Comparison of ENCODE assay signal across 8 mouse cellular contexts in the genomic region with DNA sequence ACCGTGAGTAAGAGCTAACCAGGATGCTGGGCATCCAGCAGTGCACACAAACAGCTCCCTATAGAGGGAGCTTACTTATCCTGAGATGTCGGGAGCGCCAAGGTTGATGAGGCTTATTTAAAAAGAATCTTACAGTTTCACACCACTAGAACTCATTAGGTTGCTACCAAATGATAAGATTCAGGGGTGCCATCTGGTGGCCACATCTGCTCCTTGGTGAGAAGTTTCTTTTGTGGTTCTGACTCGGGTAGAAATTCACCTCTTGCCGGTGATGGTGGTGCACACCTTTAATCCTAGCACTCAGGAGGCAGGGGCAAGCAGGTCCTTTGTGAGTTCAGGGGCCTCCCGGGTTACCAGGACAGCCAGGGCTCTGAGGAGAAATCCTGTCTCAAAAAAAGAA. TPM values are rescaled to one million over a fixed set of nuclear protein-coding genes. Genes with fewer than 3 reads are reported as not detected.
DNase-seq lines count a peak whose midpoint lies in the region; ATAC-seq lines count a peak whose summit lies in the region.

No protein-coding gene starts in this region.

- peaks cover 42% of the 10 kb centered on the region for H3K36me3 ChIP-seq in forebrain, embryonic 12.5 days (replicated peaks)
- 0 out of 2 replicates have a peak, but pooled peaks cover 9% of the 10 kb centered on the region for H3K36me3 ChIP-seq in intestine, embryonic 15.5 days
- H3K36me3 ChIP-seq in limb, embryonic 10.5 days, result peaks cover 67% of the 10 kb centered on the region
- no peaks in the 10 kb centered on the region; the same call in 1 of the 2 replicates for H3K36me3 ChIP-seq in midbrain, embryonic 14.5 days (ENCODE audit: control insufficient read depth, insufficient read depth, low read length)
- H3K36me3 ChIP-seq in stomach, embryonic 15.5 days, result peaks cover 18% of the 10 kb centered on the region; the same call in 1 of the 2 replicates

- H3K4me2 ChIP-seq in forebrain, embryonic 12.5 days, result peak overlapping the region; percentile 97
- peak overlapping the region; percentile 97 for H3K4me2 ChIP-seq in intestine, embryonic 15.5 days (replicated peaks)
- H3K4me2 ChIP-seq in midbrain, embryonic 14.5 days (ENCODE audit: low read length), result no peak overlapping the region
- H3K4me2 ChIP-seq in stomach, embryonic 15.5 days, result peak overlapping the region; percentile 82

- peak; percentile 71 for DNase-seq in gastrocnemius, adult 18-20 months (ENCODE audit: low spot score)
- no peak for DNase-seq in gastrocnemius, postnatal 25 days
- peak; percentile 61 to 70 for DNase-seq in adrenal gland, postnatal 36 days
- DNase-seq in limb, embryonic 10.5 days (ENCODE audit: low spot score), result peak; percentile 55
- DNase-seq in midbrain, embryonic 14.5 days, result peak; percentile 86

- no peak overlapping the region for H3K27ac ChIP-seq in forebrain, embryonic 12.5 days
- no peak overlapping the region for H3K27ac ChIP-seq in intestine, embryonic 15.5 days
- peak overlapping the region; percentile 30; the same call in 1 of the 2 replicates for H3K27ac ChIP-seq in limb, embryonic 10.5 days
- H3K27ac ChIP-seq in midbrain, embryonic 14.5 days (replicated peaks; ENCODE audit: low read depth, low read length), result no peak overlapping the region
- H3K27ac ChIP-seq in stomach, embryonic 15.5 days, result no peak overlapping the region

- H3K4me3 ChIP-seq in forebrain, embryonic 12.5 days (replicated peaks), result peak overlapping the region; percentile 65; the same call in 1 of the 2 replicates
- H3K4me3 ChIP-seq in intestine, embryonic 15.5 days (replicated peaks), result no peak overlapping the region
- H3K4me3 ChIP-seq in limb, embryonic 10.5 days, result peak overlapping the region; percentile 77
- H3K4me3 ChIP-seq in midbrain, embryonic 14.5 days (replicated peaks; ENCODE audit: low read depth, low read length), result no peak overlapping the region
- peak overlapping the region; percentile 63 for H3K4me3 ChIP-seq in stomach, embryonic 15.5 days (replicated peaks)

- ATAC-seq in forebrain, embryonic 12.5 days (ENCODE audit: low FRiP score), result no peak
- ATAC-seq in intestine, embryonic 15.5 days, result no peak
- ATAC-seq in midbrain, embryonic 14.5 days (ENCODE audit: low FRiP score, low TSS enrichment), result no peak
- no peak for ATAC-seq in stomach, embryonic 15.5 days (ENCODE audit: insufficient read depth, low FRiP score, low read depth)

- peaks cover 21% of the 10 kb centered on the region for H3K4me1 ChIP-seq in forebrain, embryonic 12.5 days
- H3K4me1 ChIP-seq in intestine, embryonic 15.5 days (replicated peaks), result peaks cover 11% of the 10 kb centered on the region
- H3K4me1 ChIP-seq in limb, embryonic 10.5 days, result peaks cover 34% of the 10 kb centered on the region
- H3K4me1 ChIP-seq in midbrain, embryonic 14.5 days (ENCODE audit: control insufficient read depth, insufficient read depth, low read length), result peaks cover 4% of the 10 kb centered on the region; the same call in 1 of the 2 replicates
- H3K4me1 ChIP-seq in stomach, embryonic 15.5 days, result peaks cover 30% of the 10 kb centered on the region

- 0 out of 2 replicates have a peak overlapping the region, but pooled peaks have one; percentile 26 for H3K9ac ChIP-seq in forebrain, embryonic 12.5 days
- H3K9ac ChIP-seq in intestine, embryonic 15.5 days, result no peak overlapping the region
- no peak overlapping the region for H3K9ac ChIP-seq in midbrain, embryonic 14.5 days (replicated peaks; ENCODE audit: low read length)
- H3K9ac ChIP-seq in stomach, embryonic 15.5 days, result no peak overlapping the region

- no peaks in the 10 kb centered on the region for H3K9me3 ChIP-seq in forebrain, embryonic 12.5 days
- H3K9me3 ChIP-seq in intestine, embryonic 15.5 days, result no peaks in the 10 kb centered on the region
- no peaks in the 10 kb centered on the region for H3K9me3 ChIP-seq in limb, embryonic 10.5 days (replicated peaks)
- no peaks in the 10 kb centered on the region for H3K9me3 ChIP-seq in midbrain, embryonic 14.5 days (ENCODE audit: control insufficient read depth, low read length)
- H3K9me3 ChIP-seq in stomach, embryonic 15.5 days, result no peaks in the 10 kb centered on the region

- no peaks in the 10 kb centered on the region for H3K27me3 ChIP-seq in forebrain, embryonic 12.5 days
- no peaks in the 10 kb centered on the region for H3K27me3 ChIP-seq in intestine, embryonic 15.5 days (replicated peaks)
- H3K27me3 ChIP-seq in limb, embryonic 10.5 days (ENCODE audit: low read depth, poor library complexity, severe bottlenecking), result no peaks in the 10 kb centered on the region
- no peaks in the 10 kb centered on the region for H3K27me3 ChIP-seq in midbrain, embryonic 14.5 days (ENCODE audit: control insufficient read depth, insufficient read depth, low read length)
- H3K27me3 ChIP-seq in stomach, embryonic 15.5 days (replicated peaks), result no peaks in the 10 kb centered on the region

- 47% methylated on average over 6 of the region's 6 CpGs for WGBS in forebrain, embryonic 12.5 days
- WGBS in intestine, embryonic 15.5 days, result 40% methylated on average over 6 of the region's 6 CpGs
- 68% methylated on average over 6 of the region's 6 CpGs for WGBS in limb, embryonic 10.5 days
- 44% methylated on average over 6 of the region's 6 CpGs for WGBS in midbrain, embryonic 14.5 days
- WGBS in stomach, embryonic 15.5 days, result 36% methylated on average over 6 of the region's 6 CpGs

RNA-seq across cellular contexts. Expression of a gene that starts 2.1 kb away (rescaled TPM):
- total RNA-seq in gastrocnemius, adult 18-20 months (2021), result under 1 TPM; 0.09 to 0.26 TPM
- total RNA-seq in gastrocnemius, postnatal 25 days (2021), result under 1 TPM; 0.13 to 0.56 TPM
- total RNA-seq in adrenal gland, postnatal 36 days (2021), result 1 to 10 TPM in 1 of 2 experiments, under 1 TPM in 1; 0.89 to 1.5 TPM
- polyA plus RNA-seq in forebrain, embryonic 12.5 days (2016; fragmentation: Nextera tagmentation; extraction: Ambion mirVana), result 38.0 and 43.1 TPM in 2 replicates
- 24.0 and 26.7 TPM in 2 replicates for polyA plus RNA-seq in intestine, embryonic 15.5 days (2015; fragmentation: Nextera tagmentation; extraction: Ambion mirVana)
- 69.9 and 79.5 TPM in 2 replicates for polyA plus RNA-seq in limb, embryonic 10.5 days (2016; fragmentation: Nextera tagmentation; extraction: Ambion mirVana)
- polyA plus RNA-seq in midbrain, embryonic 14.5 days (2014; fragmentation: Nextera tagmentation; extraction: Ambion mirVana), result 2.5 and 5.6 TPM in 2 replicates
- 28.8 and 30.3 TPM in 2 replicates for polyA plus RNA-seq in stomach, embryonic 15.5 days (2015; fragmentation: Nextera tagmentation; extraction: Ambion mirVana)

RNA-seq across cellular contexts. Expression of a gene that starts 18.0 kb away (rescaled TPM):
- 10 to 100 TPM; 12.9 to 13.2 TPM for total RNA-seq in gastrocnemius, adult 18-20 months (2021)
- total RNA-seq in gastrocnemius, postnatal 25 days (2021), result 10 to 100 TPM in 1 of 2 experiments, 1 to 10 TPM in 1; 9.4 to 12.8 TPM
- total RNA-seq in adrenal gland, postnatal 36 days (2021), result 10 to 100 TPM; 20.0 to 24.5 TPM
- 14.0 and 16.4 TPM in 2 replicates for polyA plus RNA-seq in forebrain, embryonic 12.5 days (2016; fragmentation: Nextera tagmentation; extraction: Ambion mirVana)
- 30.7 and 31.5 TPM in 2 replicates for polyA plus RNA-seq in intestine, embryonic 15.5 days (2015; fragmentation: Nextera tagmentation; extraction: Ambion mirVana)
- 38.4 and 43.7 TPM in 2 replicates for polyA plus RNA-seq in limb, embryonic 10.5 days (2016; fragmentation: Nextera tagmentation; extraction: Ambion mirVana)
- polyA plus RNA-seq in midbrain, embryonic 14.5 days (2014; fragmentation: Nextera tagmentation; extraction: Ambion mirVana), result 8.8 and 11.0 TPM in 2 replicates
- polyA plus RNA-seq in stomach, embryonic 15.5 days (2015; fragmentation: Nextera tagmentation; extraction: Ambion mirVana), result 34.0 and 41.0 TPM in 2 replicates

RNA-seq across cellular contexts. Expression of a gene that starts 46.2 kb away (rescaled TPM):
- total RNA-seq in gastrocnemius, adult 18-20 months (2021), result 1 to 10 TPM; 5.5 to 5.7 TPM
- total RNA-seq in gastrocnemius, postnatal 25 days (2021), result 1 to 10 TPM; 4.1 to 4.9 TPM
- 10 to 100 TPM; 19.8 to 21.1 TPM for total RNA-seq in adrenal gland, postnatal 36 days (2021)
- polyA plus RNA-seq in forebrain, embryonic 12.5 days (2016; fragmentation: Nextera tagmentation; extraction: Ambion mirVana), result 4.8 and 5.2 TPM in 2 replicates
- 3.7 and 4.2 TPM in 2 replicates for polyA plus RNA-seq in intestine, embryonic 15.5 days (2015; fragmentation: Nextera tagmentation; extraction: Ambion mirVana)
- 5.4 and 6.2 TPM in 2 replicates for polyA plus RNA-seq in limb, embryonic 10.5 days (2016; fragmentation: Nextera tagmentation; extraction: Ambion mirVana)
- polyA plus RNA-seq in midbrain, embryonic 14.5 days (2014; fragmentation: Nextera tagmentation; extraction: Ambion mirVana), result 5.4 and 6.1 TPM in 2 replicates
- 4.5 and 5.0 TPM in 2 replicates for polyA plus RNA-seq in stomach, embryonic 15.5 days (2015; fragmentation: Nextera tagmentation; extraction: Ambion mirVana)

Comparison
In these comparisons a context has a peak if more than half of its experiments do, and no peak if none do; other contexts are left out.
1. H3K4me3 ChIP-seq: peak in forebrain, embryonic 12.5 days (single experiment), limb, embryonic 10.5 days (single experiment) and stomach, embryonic 15.5 days (single experiment); none in intestine, embryonic 15.5 days (single experiment) and midbrain, embryonic 14.5 days (single experiment).